Mouse (Mus musculus) heart, embryonic 11.5 days (tissue): ENCODE data around the gene Eif4a2. TPM values are rescaled to one million over a fixed set of nuclear protein-coding genes. Genes with fewer than 3 reads are reported as not detected.

Source experiments
- ATAC-seq: fragments of 200-750 bp; cut with Nextera tagmentation; replicated peaks from 2 replicates; pipeline ENCODE4 v1.8.0; 2017; ENCODE audit warnings: moderate library complexity; ENCODE audit not compliant: insufficient number of reproducible peaks, low FRiP score, low TSS enrichment
- H3K27ac ChIP-seq: fragments of 300-500 bp; sonication (generic); 2 replicates; pipeline ENCODE4 v1.5.1; 2014; ENCODE audit warnings: mild to moderate bottlenecking, low read depth, low read length
- H3K27me3 ChIP-seq: fragments of 300-500 bp; sonication (generic); 2 replicates; pipeline ENCODE4 v1.6.1; 2014; ENCODE audit warnings: mild to moderate bottlenecking, low read length, mixed read lengths; ENCODE audit not compliant: control insufficient read depth, insufficient read depth
- H3K36me3 ChIP-seq: fragments of 300-500 bp; sonication (generic); 2 replicates; pipeline ENCODE4 v1.6.1; 2014; ENCODE audit warnings: mild to moderate bottlenecking, low read length, moderate library complexity, mixed read lengths; ENCODE audit not compliant: control insufficient read depth, insufficient read depth
- H3K4me1 ChIP-seq: fragments of 300-500 bp; sonication (generic); 2 replicates; pipeline ENCODE4 v1.6.1; 2014; ENCODE audit warnings: low read length; ENCODE audit not compliant: control insufficient read depth, insufficient read depth
- H3K4me2 ChIP-seq: fragments of 300-500 bp; sonication (generic); 2 replicates; pipeline ENCODE4 v1.6.1; 2014; ENCODE audit warnings: mild to moderate bottlenecking, moderate library complexity
- H3K4me3 ChIP-seq: fragments of 300-500 bp; sonication (generic); 2 replicates; pipeline ENCODE4 v1.5.1; 2014; ENCODE audit warnings: low read depth, low read length
- H3K9ac ChIP-seq: fragments of 300-500 bp; sonication (generic); 2 replicates; pipeline ENCODE4 v1.6.1; 2014; ENCODE audit warnings: mild to moderate bottlenecking, low read depth, low read length, moderate library complexity
- H3K9me3 ChIP-seq: fragments of 300-500 bp; sonication (generic); replicated peaks from 2 replicates; pipeline ENCODE4 v1.6.1; 2016; ENCODE audit warnings: low read length; ENCODE audit not compliant: control insufficient read depth
- WGBS: fragments of 180-500 bp; shearing (Covaris S2); extraction: QIAGEN DNeasy Blood & Tissue Kit; methylation state at CpG from one replicate; pipeline ENCODE4 v1.1.7; 2014; ENCODE audit not compliant: insufficient replicate concordance; 5-methylcytosine and 5-hydroxymethylcytosine counted together
- polyA plus RNA-seq: library from polyadenylated mRNA; unstranded; fragments of >200 nt; fragmentation: Nextera tagmentation; extraction: Ambion mirVana; gene quantifications from 2 replicates; pipeline ENCODE4 v1.2.1, GENCODE M21; 2014

The Eif4a2 gene
- polyA plus RNA-seq, 1 experiment from 2014 or later, result 205 TPM

DNA sequence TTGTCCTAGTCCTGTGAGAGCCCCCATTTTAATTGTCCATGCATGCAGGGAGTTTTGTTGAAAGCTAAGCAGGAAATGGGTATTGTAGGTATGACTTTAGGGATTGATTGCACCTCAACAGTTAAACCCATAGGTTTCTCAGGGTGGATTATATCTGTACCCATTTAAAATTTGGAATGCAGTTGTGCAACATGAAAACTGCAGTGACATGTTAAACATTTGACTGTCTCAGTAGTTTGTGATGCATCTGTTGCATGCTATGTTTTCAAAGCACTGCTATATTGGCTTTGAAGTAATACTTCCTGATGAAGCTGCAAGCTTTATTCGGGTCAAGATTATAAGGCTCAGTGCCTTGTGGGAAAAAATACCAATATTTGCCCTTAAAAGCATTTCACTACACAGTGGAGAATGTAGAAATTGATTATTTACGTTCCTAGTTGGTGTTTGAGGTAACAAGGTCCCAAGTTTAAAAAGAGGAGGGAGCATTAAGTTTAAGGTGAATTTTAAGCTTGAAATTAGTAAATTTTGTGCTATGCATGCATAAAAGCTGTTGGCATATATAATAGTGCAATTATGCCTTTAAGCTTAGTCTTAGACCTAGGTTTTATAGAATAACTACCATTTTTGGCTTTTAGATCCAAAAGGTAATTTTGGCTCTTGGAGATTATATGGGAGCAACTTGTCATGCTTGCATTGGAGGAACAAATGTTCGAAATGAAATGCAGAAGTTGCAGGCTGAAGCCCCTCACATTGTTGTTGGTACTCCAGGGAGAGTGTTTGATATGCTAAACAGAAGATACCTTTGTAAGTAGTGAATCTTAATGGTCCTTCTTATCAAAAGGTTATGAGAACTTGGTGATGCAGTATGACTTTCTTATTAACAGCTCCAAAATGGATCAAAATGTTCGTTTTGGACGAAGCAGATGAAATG, 2.4 kb downstream of the Eif4a2 start:
- Histone ChIP-seq H3K9ac (peak overlapping the region; percentile 100), H3K4me3 (peak overlapping the region; percentile 91), H3K27me3 (no peaks in the 10 kb centered on the region), H3K27ac (no peak overlapping the region), H3K36me3 (peaks cover 36% of the 10 kb centered on the region), H3K4me2 (peak overlapping the region; percentile 76), H3K9me3 (no peaks in the 10 kb centered on the region), H3K4me1 (peaks cover 14% of the 10 kb centered on the region)
- ATAC-seq, result no peak
- WGBS, result 64% methylated on average over 5 of the region's 5 CpGs

DNA sequence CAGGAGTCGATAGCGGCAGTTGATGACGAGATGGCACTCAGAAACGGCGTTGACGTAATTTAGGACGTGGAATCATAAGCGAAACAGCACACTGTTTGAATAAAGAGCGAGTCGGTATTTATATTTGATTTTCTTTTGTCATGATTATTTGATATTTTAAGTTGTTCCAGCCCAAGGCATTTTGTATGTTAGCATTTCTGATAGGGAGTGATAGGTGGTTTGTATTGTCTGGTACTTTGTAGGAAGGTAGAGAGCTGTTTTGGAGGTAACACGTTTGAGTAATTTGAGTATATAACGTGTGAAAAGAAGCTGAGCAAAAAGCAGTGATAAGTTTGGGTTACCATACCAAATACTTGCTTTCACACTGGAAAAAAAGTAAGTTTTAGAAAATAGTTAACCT, 5.1 kb downstream of the Eif4a2 start:
- Histone ChIP-seq H3K9ac (no peak overlapping the region), H3K36me3 (peaks cover 39% of the 10 kb centered on the region), H3K27ac (no peak overlapping the region), H3K4me1 (peaks cover 14% of the 10 kb centered on the region), H3K4me2 (no peak overlapping the region), H3K9me3 (no peaks in the 10 kb centered on the region), H3K4me3 (no peak overlapping the region), H3K27me3 (no peaks in the 10 kb centered on the region)
- 82% methylated on average over 12 of the region's 12 CpGs for WGBS
- no peak for ATAC-seq

- Histone ChIP-seq H3K4me3 (no peak overlapping the region), H3K4me1 (peaks cover 14% of the 10 kb centered on the region), H3K27ac (no peak overlapping the region), H3K27me3 (no peaks in the 10 kb centered on the region), H3K9me3 (no peaks in the 10 kb centered on the region), H3K36me3 (peaks cover 39% of the 10 kb centered on the region), H3K9ac (no peak overlapping the region), H3K4me2 (no peak overlapping the region)
- WGBS, result 44% methylated on average over 9 of the region's 9 CpGs
- ATAC-seq, result no peak
Measured at GRCm38 (mm10) chr16:23112861-23113435, 5.7 kb downstream of the Eif4a2 start.

- Histone ChIP-seq H3K4me1 (peaks cover 14% of the 10 kb centered on the region), H3K36me3 (peaks cover 37% of the 10 kb centered on the region), H3K9me3 (no peaks in the 10 kb centered on the region), H3K27ac (no peak overlapping the region), H3K9ac (no peak overlapping the region), H3K27me3 (no peaks in the 10 kb centered on the region), H3K4me2 (no peak overlapping the region), H3K4me3 (no peak overlapping the region)
- no peak for ATAC-seq
Measured at GRCm38 (mm10) chr16:23113903-23114302, 6.7 kb downstream of the Eif4a2 start.

DNA sequence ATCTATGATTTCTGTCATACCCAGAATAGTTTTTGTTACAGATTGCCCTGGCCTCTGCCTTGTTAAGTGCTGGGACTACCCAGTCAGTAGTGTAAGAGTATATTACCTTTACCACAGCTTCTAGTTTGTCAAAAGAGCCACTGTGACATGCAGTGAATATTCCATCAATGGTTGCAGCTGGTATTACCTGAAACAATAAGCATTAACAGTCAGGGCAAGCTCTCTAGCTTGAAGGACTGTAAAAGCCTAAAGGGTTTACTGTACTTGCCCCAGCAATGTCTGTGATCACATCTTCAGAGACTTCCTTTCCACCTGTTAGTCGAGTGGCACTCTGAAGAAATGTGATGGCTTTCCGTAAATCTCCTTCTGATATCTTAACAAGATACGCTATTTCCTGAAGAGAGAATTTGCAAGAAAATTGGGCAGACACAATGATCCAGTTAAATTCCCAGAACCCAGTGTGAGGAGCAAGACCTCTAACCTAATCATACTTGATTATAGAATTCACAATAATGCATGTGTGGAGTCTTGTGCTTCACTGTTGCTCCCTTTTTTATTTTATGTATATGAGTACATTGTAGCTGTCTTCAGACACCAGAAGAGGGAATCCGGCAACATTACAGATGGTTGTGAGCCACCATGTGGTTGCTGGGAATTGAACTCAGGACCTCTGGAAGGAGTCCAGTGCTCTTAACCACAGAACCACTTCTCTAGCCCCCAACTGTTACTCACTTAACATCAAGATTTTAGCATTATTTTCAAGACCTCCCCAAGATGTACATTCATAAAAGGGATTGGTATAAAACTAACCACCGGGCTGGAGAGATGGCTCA, 7.3 kb downstream of the Eif4a2 start:
- Histone ChIP-seq H3K27ac (no peak overlapping the region), H3K4me2 (no peak overlapping the region), H3K4me3 (no peak overlapping the region), H3K9ac (no peak overlapping the region), H3K4me1 (peaks cover 11% of the 10 kb centered on the region), H3K9me3 (no peaks in the 10 kb centered on the region), H3K36me3 (peaks cover 30% of the 10 kb centered on the region), H3K27me3 (no peaks in the 10 kb centered on the region)
- WGBS, result 64% methylated on average over 5 of the region's 5 CpGs
- no peak for ATAC-seq

GRCm38 (mm10) chr16:23115486-23115885, 8.2 kb downstream of the Eif4a2 start:
- 0 out of 2 replicates have a peak, but pooled peaks have one; percentile 26 for ATAC-seq
- Histone ChIP-seq H3K4me2 (no peak overlapping the region), H3K27ac (no peak overlapping the region), H3K9ac (no peak overlapping the region), H3K27me3 (no peaks in the 10 kb centered on the region), H3K9me3 (no peaks in the 10 kb centered on the region), H3K4me1 (peaks cover 2% of the 10 kb centered on the region; the same call in 1 of the 2 replicates), H3K4me3 (no peak overlapping the region), H3K36me3 (peaks cover 25% of the 10 kb centered on the region)
- 89% methylated on average over 3 of the region's 3 CpGs for WGBS

DNA sequence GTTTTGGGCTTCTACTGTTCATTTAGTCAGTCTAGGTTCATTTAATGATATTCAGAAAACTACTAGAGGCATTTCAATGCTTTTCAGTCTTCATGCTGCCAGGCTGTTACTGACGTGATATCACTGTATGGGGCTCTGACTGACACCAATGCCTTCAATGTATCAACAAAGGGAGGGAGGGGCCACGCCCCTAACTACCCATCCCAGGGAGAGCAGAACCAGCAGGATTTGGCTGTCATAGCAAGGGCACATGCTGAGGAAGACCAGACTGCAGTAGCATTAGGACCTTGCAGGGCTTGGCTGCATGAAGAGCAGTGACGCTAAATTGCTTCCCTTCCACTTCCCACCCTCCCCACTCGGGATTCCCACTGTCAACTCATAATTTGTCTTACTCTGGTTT, 9.9 kb downstream of the Eif4a2 start:
- Histone ChIP-seq H3K36me3 (peaks cover 19% of the 10 kb centered on the region), H3K27ac (no peak overlapping the region), H3K4me1 (no peaks in the 10 kb centered on the region; the same call in 1 of the 2 replicates), H3K4me2 (no peak overlapping the region), H3K27me3 (no peaks in the 10 kb centered on the region), H3K9ac (no peak overlapping the region), H3K9me3 (no peaks in the 10 kb centered on the region), H3K4me3 (no peak overlapping the region)
- WGBS, result 48% methylated on average over 4 of the region's 4 CpGs
- ATAC-seq, result no peak

DNA sequence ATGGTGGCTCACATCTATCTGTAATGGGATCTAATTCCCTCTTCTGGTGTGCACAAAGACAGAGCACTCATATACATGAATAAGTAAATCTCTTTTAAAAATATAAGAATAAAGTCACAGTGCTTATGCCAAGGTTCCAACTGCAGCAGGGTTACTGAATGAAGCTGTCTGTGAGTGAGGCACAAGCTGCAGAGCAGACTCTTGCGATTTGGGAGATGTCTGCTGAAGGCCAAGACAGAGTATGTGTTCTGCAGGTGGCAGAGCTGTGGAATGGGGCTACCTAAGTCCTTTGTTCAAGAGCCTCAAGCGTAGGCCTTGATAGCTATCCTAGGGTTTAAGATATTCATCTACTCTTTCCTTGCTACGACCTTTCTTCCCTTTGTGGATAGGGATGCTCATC, 15.2 kb downstream of the Eif4a2 start:
- Histone ChIP-seq H3K4me1 (no peaks in the 10 kb centered on the region), H3K4me2 (no peak overlapping the region), H3K27me3 (no peaks in the 10 kb centered on the region), H3K4me3 (no peak overlapping the region), H3K36me3 (peaks cover 13% of the 10 kb centered on the region), H3K27ac (no peak overlapping the region), H3K9me3 (no peaks in the 10 kb centered on the region), H3K9ac (no peak overlapping the region)
- 96% methylated on average over 3 of the region's 3 CpGs for WGBS
- no peak for ATAC-seq
